Mouse (Mus musculus): Measurements from ENCODE around the gene Erp29. TPM values are rescaled to one million over a fixed set of nuclear protein-coding genes. Genes with fewer than 3 reads are reported as not detected.
"Not testable (repeated sequence)": the region's sequence is repeated elsewhere in the genome, so short reads cannot be mapped to it uniquely, and the experiment has no call there.

The Erp29 gene
- 10 to 100 TPM; 37.0 to 41.9 TPM for total RNA-seq (2021)
- long read RNA-seq, experiment 1, full-length matches to known transcripts: 29 of 31 reads
- long read RNA-seq, experiment 1, partial matches to known transcripts: 0 of 31 reads
- long read RNA-seq, experiment 1, other reads (novel, unspliced or antisense): 2 of 31 reads
- long read RNA-seq, experiment 2, full-length matches to known transcripts: 28 of 38 reads
- long read RNA-seq, experiment 2, partial matches to known transcripts: 1 of 38 reads
- long read RNA-seq, experiment 2, other reads (novel, unspliced or antisense): 9 of 38 reads

DNA sequence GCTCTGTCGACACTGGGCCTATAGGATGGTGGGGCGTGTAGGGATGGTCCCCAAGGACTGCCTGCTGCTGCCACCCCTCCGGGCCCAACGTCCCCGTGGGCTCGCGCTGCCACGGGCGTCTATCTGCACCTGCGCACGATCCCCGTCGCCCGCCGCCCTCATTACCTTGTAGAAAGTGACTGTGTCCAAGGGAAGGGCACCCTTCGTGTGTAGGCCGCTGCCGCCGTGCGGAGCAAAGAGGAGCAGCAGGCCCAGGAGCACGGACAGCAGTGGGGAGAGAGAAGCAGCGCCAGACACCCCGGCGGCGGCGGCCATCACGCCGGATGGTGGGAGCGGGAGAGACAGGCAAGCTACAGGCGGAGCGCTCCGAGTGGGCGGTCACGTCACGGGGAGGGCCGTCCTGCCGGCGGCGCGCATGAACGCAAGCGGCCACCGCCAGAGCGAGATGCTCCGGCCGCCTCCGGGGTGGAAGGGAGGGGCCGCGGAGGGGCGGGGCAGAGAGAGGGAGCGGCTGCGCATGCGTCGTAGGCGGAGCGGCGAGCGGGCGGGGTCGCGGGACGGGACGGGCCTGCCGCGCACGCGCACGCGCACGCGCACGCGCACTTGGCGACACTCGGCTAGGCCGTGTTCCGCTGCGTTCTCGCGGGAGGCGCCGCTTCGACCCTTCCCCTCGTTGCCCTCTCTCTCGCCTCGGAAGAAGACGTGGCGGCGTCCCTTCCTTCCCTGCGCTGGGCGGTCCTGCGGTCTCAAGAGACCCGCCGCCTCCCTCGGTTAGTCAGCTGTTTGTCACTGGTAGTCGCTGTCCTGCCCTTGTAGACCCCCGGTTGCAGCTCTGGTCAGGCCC is at the start of gene Erp29:
Gene Erp29, minus strand, starts transcription at position 481 of the 844 bp plus-strand sequence.
- DNase-seq: peak; percentile 99

DNA sequence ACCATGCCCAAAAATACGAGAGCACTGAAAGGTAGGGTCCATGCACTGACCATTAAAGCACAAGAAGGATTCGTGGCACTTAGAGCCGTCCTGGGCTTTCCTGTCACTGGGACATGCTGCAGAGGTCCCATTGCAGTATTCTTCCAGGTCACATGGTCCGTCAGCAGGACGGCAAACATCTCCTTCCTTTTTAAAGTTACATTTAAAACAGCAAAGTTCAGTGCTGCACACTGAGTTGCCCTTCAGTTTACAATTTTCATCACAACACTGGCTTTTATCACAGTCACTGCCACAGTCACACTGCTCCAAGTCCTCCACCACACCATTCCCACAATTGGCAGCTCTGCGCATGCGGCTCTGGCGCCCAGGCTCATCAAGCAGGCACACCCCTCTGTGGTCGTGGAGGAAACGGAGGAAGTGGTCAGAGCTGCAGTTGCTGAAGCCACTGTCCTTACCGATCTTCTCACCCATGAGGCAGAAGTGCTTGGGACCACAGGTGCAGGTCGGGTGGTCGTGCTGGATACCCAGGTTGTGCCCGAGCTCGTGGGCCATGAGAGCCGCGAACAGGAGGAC is 49.2 kb upstream of the Erp29 start:
- DNase-seq: not testable (repeated sequence)

DNA sequence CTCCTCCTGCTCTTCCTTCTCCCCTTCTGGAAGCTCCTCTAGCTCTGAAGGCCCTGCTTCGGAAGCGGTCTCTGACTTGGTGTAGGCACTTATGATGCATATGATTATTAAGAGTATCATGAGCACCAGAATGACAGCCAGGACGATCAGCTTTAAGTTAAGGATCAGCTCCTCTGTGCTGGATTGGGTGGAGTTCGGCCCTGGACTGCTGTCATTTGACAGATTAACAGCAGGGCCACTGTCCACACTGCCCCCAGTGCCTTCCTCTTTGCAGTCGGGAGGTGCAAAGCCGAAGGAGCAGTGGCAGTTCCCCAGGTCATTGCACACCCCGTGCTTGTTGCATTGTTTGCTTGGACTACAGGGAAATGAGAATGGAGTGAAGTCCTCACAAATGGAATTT is 48.4 kb upstream of the Erp29 start:
- no peak for DNase-seq

DNA sequence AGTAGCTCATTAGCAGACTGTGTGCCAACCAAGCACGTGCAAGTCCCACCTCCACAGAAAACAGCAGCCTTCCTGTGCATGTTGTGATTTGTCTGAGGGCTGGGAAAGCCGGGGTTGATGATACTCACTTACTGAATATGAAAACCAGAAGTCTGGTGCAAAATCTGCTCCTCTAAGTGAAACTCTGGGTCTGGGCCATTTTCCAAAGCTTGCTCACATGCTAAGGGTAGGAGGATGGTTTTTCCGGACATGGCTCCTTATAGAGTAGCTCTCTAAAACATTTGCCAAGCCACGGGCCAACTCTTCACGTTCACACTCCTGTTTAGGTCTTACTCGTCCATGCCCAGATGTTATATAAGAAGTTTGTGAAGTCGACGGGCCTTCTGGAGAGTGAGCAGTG is 41.0 kb upstream of the Erp29 start:
- no peak for DNase-seq

DNA sequence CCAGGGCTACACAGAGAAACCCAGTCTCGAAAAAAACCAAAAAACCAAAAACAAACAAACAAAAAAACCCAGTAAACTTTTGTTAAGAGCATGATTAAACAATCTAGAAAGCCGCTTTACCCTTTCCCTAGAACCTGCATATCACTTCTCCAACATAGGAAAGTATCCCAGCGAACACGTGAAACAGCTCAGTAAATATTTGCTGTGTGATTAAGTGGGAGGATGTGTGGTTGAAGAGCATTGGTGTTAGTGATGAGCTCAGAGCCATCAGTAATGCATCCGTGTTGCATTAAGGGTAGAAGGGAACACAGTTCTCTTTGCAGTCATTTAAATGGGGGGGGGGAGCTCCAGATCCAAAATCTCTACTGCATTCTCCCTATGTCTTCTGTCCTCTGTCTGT is 32.5 kb upstream of the Erp29 start:
- DNase-seq: no peak

DNA sequence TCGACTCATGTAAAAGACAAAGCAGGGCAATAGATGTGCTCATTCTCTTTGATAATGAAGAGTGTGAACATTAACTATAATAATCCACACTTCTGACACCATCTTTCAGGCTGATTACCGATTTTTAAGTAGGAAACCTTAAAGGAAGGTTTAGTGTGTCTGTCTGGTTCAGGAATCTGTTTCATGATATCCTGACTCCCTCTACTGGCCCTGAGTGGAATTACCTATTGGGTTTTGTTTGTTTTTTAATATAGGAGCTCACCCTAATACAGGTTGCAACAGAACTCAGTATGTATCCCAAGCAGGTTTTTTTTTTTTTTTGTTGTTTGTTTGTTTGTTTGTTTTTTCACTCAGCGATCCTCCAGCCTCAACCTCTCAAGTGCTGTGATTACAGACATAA is 25.4 kb upstream of the Erp29 start:
- DNase-seq: no peak

DNA sequence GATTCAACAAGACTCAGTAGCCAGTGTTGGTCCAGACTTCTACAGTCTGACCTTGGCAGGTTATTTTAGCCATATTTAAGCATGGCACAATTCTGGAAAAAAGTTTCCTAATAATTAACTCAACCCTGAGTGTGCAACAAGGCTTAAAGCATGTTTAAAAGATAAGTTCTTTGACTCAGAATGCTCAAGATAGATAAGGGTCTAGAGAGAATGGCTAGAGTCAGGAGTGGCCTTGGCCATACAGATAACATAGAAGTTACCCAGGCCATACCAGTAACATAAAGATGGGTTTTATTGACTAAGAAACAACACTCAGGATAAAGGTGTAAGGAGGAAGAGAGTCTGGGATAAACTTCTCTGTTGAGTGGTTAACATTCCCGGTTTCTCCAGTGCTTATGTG is 23.7 kb upstream of the Erp29 start:
- DNase-seq: no peak

DNA sequence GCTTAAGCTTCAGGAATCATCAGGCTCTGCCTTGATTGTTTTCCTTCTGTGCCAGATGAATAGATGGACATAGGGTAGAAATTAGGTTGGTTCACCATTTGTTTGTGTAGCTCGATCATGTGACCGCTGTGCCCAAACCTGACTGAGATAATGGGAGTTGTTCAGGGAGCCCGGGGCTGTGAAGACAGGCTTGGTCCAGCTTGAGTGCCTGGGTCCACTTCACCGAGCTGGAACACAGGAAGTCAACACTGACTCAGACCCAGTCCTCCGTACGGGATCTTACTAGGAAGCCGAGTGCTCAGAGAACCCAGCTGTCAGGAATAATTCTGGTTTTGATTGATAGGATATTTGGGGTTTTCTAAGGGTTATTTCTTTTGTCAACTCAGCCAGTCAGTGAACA is 22.3 kb upstream of the Erp29 start:
- DNase-seq: no peak

DNA sequence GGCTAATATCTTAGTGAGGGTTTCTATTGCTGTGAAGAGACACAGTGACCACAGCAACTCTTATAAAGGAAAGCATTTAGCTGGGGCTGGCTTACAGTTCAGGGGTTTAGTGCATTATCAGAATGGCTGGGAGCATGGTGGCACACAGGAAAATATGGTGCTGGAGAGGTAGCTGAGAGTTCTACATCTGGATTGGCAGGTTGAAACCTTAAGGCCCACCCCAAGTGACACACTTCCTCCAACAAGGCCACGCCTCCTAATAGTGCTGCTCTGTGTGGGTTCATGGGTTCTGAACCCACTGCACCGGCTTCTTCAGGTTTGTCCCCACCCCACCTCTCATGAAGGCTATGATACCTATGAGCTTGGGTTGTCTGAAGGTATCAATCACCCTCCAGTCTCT is 20.1 kb upstream of the Erp29 start:
- DNase-seq: no peak

DNA sequence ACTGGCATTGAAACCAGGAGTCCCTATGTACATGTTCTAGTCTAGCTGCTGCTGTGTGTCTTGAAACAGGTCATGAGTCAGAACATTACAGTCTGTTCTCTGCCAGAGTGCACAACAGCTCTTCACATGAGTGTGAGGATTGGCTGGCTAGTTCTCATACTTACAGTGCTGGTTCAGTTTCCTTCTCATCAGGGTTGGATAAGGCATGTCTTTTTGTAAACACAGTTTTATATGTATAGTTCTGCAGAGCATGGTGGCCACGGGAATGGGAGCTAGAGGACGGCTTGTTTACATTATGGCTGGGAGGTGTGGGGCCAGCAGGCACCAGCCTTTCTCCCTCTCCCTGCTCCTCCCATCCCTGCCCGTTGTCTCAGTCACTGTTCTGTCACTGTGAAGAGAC is 17.3 kb upstream of the Erp29 start:
- DNase-seq: no peak

DNA sequence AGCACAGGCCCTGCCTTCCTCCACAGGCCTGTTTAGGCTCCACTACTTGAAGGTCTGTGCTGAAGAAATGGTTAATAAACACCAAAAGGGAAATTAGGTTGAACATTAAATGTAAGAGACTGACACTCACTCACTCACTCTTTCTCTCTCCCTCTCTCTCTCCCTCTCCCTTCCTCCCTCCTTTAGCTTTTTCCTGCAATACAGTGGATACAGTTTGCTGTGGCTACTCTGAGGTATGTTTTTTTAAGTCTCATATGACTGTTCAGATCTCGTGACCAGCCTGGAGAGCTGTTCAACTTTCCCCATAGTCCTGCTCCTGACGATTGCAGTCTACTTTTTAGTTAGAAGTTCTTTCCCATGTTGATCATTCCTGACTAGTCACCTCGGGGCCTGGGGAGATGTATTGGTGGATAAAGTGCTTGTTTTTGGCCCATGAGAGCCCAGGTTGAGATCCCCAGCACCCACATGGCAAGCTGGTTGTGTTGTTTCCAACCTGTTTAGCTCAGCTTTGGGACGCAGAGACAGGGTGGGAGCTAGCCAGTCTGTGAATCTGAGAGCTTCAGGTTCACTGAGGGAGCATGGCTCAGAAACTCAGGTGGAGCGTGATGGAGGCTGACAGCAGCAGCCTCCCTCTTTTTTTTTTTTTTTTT is 11.4 kb upstream of the Erp29 start:
- no peak for DNase-seq

DNA sequence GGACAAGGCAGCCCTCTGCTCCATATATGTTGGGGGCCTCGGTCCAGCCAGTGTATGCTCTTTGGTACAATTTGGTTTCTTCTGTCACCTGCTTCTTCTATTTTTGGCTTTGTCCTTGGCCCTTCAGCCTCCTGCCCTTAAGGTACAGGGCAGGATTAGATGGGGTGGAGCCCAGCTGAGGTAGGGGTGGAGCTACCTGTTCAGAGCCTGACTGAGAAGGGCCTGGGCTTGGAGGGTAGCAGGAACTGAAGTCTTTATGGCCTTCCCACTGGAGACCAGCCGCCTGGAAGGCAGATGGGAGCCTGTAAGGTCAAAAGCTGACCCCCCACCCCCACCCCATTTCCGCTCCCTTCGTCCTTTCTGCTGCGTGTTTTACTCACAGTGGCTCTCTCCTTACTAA is 10.7 kb upstream of the Erp29 start:
- DNase-seq: no peak

DNA sequence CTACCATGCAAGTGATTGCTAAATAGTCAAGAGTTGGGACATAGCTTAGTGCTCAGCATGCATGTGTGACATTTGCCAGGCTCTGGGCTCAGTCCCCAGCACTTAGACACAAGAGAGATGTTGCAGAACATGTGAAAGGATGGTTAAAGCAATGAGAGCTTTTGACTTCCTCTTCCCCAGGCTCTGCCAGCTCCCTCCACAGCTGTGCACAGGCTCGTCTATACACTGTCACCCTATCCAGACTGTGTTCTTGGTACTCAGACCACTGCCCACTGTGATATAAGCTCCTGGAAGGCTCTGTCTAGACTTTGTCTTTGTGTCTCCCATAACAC is 9.8 kb upstream of the Erp29 start:
- no peak for DNase-seq

DNA sequence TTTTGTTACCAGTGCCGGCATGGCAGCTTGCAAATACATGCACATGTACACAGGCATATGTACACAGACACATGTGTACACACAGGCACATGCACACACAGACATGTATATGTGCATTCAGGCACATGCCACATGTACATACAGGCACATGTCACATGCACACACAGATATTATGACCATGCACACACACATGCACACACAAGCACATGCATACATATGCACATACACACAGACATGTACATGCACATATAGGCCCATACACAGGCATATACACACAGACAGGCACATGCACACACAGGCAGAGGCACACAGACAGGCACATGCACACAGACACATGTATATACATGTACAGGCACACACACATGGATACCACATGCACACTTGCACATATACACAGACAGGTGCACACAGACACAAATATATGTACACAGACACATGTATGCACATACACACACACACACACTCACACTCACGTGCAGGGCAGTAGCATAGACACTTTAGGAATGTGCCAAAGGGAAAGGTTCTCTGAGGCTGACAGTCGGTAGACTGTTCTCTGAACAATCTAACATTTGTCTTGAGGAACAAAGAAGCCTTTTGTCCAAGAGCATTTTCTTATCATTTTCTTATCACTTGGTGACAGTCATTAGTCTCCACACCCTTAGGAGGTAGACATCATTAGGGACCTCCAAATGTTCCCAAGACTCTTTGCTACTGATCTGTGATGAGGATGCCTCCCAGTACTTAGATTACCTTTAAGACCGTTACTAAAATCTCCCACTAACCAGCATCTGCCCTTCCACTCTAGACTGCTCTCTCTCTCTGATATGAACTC is 9.2 kb upstream of the Erp29 start:
- no peak for DNase-seq

DNA sequence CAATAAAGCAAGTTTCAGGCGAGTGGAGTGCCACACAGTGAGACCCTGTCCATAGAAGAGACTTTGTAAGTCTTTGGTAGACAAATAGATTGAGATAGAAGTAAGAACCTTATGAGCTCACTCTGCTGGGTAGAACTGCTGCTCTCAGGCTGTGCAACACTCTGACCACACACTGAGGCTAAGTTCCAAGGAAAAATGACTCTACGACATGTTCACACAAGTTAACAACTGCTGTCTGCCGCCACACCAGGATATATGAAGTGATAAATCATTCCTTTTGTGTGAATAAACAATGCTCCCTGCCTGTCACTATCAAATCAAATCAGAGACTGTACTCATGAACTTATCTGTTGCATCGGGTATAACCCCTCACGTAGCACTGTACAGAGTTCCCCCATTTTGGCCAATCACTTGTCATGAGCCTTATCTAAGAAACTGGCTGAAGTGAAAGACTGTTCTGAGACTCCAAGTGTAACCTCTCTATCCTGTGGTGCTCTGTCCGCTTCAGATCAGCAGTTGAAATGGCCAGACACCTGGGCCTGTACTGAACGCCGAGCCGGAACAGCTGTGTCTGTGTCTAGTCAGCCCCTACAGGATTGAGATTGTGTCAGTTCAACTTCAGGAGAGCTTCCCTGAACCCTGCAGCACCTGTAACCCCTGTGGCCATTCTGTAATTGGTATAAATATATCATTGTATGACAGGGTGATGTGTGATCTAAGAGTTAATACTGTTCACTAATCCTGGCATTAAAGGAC is 3.4 kb upstream of the Erp29 start:
- no peak for DNase-seq

DNA sequence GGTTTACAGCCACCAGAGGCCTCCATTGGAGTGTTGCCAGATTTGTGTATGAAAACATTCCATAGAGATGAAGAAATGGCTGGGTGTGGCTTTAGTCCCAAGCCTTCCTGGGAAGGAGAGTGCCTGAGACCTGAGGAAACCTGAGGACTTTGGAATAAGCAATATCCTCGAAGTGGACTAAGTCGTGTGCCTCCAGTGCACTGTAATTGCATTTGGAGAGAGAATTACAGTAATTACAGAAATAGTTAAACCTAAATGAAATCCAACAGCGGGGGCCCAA is 2.1 kb upstream of the Erp29 start:
- DNase-seq: no peak

DNA sequence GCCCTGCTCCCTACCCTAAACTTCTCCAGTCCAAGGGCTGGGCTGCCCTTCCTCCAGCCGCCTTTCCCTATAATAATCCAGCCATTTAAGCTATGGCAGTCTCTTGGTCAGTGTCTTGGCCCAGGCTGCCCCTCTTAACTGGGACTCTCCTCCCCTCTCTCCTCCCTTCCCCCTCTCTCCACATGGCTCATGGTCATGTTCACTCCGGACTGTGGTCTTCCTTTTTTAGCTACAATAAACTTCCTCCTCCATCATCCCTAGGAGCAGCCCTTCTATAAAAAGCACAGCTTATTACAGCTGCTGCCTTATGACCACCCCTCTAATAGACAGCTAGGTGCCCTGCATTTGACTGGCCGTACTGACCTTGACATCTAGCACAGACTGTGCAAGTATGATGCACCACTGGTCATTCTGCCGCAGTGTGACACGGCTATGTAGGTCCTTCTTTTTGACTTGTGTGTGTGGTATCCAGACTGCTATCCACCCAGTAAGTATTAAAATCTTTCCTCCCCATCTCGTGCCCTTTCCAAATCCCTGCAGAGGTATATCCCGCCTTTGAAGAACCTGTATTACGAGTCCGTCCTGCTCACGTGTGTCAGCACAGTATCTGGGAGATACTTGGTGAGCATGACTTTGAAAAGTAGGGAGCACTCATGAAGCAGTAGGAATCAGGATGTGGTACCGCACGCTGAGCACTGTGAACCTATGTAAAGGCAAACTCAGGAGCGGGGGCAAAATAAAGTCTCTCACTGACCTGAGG is 1.6 kb upstream of the Erp29 start:
- DNase-seq: no peak

DNA sequence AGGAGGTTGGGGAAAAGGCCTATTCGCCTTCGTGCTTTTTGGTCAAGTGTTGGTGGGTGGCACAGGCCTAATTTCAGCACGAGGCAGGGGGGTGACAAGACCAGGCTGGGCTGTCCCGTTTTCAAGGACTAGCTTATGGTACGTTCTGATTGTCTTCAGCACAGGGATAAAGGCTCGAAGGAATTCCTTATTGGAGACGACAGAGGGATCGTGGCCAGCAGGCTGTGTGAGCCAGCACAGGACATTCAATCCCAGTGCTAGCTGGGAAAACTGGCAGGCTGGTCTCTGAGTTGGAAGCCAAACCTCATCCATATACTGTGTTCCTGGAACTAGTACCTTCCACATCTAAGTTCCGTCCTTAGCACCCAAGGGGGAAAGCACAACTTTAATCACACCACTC is 600 bp upstream of the Erp29 start:
- peak; percentile 55 for DNase-seq

DNA sequence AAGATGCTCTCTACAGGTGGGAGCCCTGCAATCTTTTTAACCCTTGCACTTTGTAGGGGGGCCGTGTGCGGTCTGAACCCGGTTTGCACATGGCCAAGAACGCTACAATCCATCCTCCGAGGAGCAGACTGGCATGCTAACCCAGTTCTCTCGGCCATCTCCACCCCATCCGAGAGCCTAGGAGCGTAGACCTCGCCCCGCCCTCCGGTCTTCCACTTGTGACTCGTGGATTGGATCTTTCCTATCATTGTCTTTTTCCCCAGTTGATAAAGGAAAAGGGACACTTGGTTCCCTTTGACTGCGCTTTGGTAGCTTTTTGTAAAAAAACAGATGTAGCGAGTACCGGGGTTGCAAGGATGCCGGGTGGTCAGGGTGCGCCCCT is 671 bp downstream of the Erp29 start, which contains the start of gene Tmem116:
Gene Tmem116, plus strand, starts transcription at position 250 of the 382 bp plus-strand sequence.
- DNase-seq: peak; percentile 30

DNA sequence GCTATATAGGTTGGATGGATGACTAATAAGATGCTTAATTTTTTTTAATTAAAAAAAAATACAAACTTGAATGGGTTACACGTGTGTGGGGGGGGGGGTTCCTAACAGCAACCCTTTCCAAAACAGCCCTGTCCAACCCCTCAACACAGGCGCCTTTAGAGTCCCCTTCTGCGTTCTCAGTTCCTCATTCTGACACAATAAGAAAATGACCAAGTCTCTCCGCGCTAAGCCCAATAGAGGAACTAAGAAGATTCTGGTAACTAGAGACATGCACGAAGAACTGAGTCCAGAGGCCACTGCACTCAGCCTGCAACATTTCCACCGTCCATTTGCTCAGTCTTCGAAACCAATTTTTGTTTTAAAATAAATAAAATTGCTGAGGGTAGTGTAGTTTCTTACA is 1.1 kb downstream of the Erp29 start:
- DNase-seq: no peak

DNA sequence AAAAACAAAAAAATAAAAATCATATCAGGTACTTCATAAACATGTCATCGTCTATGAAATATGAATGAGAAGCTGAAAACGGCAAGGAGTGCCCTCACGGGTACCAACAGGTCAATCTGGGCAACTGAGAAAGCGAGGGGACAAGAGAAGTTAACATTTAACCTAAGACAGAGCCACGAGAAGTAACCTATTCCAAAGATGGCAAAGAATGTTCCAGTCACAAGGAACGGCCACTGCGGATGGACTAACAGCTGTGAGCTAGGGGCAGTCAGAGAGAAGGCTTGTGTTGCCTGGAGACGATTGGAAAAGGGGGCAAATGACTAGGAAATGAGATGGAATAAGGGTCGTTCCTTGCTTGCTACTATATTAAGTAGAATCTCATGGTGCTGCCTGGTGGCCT is 1.8 kb downstream of the Erp29 start:
- DNase-seq: no peak
